Mouse (Mus musculus) regulatory T cell (primary cell): Measurements from ENCODE around the gene Gm49388.

ENCODE experiments used
- in situ Hi-C: fragments of 300-600 bp; cut with MboI, MseI; formaldehyde crosslinking; loops from one replicate; pipeline ENCODE4 v1.15.1; 2025; ENCODE audit warnings: high pct_unique_total_duplicates

Gene Gm49388

DNA sequence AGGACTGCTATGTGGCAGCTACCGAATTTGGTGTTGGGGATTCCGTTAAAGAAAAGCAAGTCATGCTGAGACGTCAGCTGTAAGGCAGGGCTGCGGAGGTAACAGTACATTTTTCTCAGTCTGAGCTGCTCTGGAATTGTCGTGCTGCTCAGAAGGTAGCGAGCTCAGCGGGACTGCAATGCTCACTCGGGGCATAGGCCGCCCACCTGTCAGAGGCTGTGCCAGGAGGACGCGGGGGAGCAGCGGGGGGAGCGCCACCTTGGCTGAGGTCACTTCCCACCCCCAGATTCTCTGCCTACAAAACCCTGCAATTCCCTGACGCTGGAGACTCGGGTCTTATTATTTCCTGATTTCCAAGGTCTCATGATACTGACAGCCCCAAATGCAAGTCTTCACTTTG, 55.5 kb downstream of the Gm49388 start:
- in situ Hi-C loops = no loop called here

DNA sequence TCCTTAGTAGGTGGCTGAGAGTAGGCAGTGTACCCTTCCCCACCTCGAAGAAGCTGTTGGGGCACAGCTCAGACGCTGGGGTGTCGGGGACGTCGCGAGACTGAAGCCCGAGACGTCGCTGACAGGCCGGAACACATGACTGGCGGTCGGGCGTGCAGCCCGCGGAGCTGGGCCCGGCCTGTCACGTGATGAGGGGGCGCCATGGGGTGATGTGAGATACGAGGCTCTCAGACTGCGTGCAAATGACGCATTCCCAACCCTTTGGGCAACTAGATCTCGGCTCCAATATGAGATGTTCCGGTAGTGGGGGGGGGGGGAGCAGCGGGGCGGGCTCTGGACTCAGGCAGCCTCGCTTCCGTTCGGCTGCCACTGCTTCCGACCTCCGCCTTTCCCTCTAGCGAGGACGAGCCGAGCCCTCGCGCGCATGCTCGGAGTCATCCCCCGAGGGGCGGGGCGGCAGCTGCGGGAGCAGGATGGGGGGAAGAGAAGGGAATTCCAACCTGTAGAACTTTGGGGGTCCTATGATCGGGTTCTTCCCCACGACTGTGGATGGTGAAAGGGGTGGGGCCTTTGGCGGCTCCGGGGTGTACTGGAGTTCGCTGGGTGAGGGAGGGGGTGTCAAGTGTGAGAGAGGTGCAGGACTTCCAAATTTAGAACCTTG, 56.1 kb downstream of the Gm49388 start:
- in situ Hi-C loops = no loop called here

DNA sequence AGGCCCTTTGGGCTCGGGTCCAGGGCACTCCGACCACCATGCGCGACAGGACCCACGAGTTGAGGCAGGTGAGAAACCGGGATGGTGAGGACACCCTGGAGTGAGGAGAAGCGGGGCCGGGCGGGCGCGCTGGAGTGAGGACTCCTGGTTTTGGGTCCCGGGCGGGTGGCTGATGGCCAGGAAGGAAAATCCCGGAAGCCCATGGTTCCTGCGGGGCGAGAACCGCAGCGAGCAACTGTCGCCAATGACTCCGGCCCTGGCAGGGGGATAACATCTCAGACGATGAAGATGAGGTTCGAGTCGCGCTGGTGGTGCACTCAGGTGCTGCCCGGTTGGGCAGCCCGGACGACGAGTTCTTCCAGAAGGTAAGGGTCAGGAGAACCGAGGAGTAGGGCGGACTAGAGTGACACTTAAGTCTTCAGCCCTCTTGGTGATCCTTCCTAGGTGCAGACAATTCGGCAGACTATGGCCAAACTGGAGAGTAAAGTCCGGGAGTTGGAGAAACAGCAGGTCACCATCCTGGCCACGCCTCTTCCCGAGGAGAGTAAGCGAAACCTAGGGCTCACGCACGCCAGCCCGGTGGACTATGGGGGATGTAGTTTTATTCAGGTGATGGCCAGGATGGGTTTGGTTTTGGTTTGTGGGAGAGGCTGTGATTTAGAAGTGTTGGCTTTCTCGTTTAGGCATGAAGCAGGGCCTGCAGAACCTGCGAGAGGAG, 56.8 kb downstream of the Gm49388 start:
- in situ Hi-C loops = no loop called here

GRCm38 (mm10) chr7:127849973-127850875, 64.8 kb downstream of the Gm49388 start:
- in situ Hi-C loops = no loop called here

DNA sequence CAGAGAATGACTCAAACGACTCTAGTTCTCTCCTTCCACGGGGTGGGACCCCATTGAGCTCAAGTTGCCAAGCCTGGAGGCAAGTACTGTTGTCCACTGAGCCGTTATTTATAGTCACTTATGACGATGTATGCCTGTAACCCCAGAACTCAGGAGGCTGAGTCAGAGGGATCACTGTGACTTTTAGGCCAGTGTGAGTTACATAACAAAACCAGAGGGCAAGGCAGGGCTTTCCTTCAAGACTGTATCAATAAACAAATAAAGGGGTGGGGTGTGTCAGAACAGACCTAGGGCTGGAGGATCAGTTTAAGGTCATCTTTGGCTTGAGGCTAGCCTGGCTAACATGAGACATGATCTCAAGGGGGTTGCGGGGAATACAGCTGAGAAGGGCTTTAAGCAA, 65.5 kb downstream of the Gm49388 start:
- in situ Hi-C loops = no loop called here
